Mouse (Mus musculus) layer of hippocampus, postnatal 14 days (tissue): ENCODE results near the gene Pcdh10. TPM values are rescaled to one million over a fixed set of nuclear protein-coding genes. Genes with fewer than 3 reads are reported as not detected.
A peak's percentile ranks its signal among the peaks of the same experiment; 100 is the strongest.

Source experiments
- DNase-seq, 2 experiments: peaks; one replicate each; pipeline ENCODE4 v3.0.0; 2021 to 2022; ENCODE audit warnings: low spot score in 2 of 2, mixed read lengths in 1 of 2
- long read RNA-seq, 2 experiments: library from polyadenylated mRNA; stranded (forward); transcript quantifications; one replicate each; pipeline ENCODE4 v2.0.0; 2021
- total RNA-seq, 2 experiments: library from RNA; stranded (reverse); gene quantifications; 2 replicates each; pipeline ENCODE4 v1.2.3; 2021

Pcdh10 gene
- total RNA-seq: 100 to 1,000 TPM; 106 to 111 TPM
- long read RNA-seq, experiment 1, full-length matches to known transcripts: 16 of 23 reads
- long read RNA-seq, experiment 1, partial matches to known transcripts: 3 of 23 reads
- long read RNA-seq, experiment 1, other reads (novel, unspliced or antisense): 4 of 23 reads
- long read RNA-seq, experiment 2, full-length matches to known transcripts: 23 of 29 reads
- long read RNA-seq, experiment 2, partial matches to known transcripts: 3 of 29 reads
- long read RNA-seq, experiment 2, other reads (novel, unspliced or antisense): 3 of 29 reads

DNA sequence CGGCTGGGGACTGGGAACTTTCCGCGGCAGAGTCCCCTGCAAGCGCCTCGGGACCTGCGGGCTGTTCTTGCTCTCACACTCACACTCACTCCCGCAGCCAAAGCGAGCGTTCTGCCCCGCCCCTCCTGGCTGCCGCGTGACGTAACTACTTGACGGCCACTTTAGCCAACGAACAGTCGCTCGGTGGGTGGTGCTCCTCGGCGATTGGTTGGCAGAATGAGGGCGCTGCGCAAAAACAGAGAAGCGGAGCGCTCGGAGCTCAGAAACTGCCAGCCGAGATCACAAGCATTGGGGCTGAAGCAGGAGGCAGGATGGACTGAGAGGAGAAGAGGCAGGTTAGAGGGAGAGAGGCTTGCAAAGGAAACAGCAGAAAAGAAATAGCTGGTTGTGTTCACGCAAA lies at the start of gene Pcdh10:
TSS of gene Pcdh10 (plus strand) at position 254 of the 400 bp plus-strand sequence.
- DNase-seq: peak; percentile 96 to 99

DNA sequence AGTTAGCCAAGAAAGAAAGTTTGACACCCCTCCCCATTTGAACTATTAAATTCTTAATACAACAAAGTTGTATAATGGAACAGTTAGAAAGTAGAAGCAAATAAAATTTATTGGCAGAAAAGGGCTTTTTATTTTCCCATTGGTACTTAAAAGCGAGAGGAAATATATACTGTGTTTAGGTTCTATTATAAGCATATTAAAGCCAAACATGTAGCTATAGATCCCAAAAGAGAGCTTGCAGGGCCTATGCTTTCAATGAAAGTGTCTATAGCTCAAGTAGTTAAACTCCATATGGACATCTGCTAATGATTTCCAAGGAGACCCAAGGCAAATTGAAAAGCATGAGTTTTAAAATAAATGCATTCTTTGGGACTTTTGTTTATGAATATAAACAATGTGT lies 22.3 kb upstream of the Pcdh10 start:
- DNase-seq: no peak

DNA sequence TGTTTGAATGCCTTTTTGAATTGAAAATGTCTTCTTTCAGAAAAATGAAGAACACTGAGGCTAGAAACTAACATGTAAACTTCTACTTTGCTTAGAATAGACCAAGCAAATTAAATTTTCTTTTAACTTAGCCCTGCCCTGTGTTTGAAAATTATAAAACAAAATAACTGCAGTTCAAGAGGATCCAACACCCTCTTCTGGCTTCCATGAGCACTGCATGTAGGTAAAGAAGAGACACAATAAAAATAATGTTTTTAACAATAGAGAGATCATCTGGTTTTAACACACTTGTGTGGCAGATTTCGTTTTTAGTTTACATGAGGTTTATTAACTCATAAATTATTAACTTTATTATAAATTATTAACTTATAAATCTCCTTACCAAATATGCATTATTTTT lies 9.2 kb upstream of the Pcdh10 start:
- no peak for DNase-seq

DNA sequence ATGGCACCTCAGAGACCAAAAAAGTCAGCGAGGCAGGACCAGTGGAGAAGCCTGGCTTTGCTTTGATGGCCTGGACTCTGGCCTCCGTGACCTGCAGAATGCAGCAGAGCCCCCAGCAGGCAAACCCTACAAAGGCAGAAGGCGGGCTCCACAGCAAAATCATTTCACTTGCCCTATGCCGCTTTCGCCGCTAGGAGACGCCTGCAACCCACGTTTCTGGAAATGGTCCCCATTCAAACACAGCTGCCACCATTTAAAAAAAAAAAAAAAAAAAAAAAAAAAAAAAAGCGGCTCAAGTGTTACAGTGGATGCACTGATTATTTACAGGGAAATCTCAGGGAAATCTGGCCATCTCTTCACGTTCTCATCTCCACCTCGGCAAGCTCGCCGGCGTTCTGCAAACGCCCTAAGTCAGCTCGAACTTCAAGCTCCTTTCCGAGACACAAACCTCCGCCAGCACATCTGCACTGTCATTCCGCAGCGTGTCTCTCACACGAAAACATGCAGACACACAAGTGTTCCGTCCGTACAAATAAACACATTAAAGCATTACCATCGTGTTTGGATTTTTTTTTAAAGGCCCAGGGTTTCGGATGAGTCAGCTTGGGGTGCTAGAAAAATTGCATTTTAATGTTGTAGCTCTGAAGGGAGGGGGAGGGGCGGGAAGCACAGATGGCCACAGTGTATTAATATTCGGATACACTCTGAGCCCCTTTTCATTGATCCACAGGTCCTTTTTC lies 2.3 kb upstream of the Pcdh10 start:
- DNase-seq: peak; percentile 85 to 88

DNA sequence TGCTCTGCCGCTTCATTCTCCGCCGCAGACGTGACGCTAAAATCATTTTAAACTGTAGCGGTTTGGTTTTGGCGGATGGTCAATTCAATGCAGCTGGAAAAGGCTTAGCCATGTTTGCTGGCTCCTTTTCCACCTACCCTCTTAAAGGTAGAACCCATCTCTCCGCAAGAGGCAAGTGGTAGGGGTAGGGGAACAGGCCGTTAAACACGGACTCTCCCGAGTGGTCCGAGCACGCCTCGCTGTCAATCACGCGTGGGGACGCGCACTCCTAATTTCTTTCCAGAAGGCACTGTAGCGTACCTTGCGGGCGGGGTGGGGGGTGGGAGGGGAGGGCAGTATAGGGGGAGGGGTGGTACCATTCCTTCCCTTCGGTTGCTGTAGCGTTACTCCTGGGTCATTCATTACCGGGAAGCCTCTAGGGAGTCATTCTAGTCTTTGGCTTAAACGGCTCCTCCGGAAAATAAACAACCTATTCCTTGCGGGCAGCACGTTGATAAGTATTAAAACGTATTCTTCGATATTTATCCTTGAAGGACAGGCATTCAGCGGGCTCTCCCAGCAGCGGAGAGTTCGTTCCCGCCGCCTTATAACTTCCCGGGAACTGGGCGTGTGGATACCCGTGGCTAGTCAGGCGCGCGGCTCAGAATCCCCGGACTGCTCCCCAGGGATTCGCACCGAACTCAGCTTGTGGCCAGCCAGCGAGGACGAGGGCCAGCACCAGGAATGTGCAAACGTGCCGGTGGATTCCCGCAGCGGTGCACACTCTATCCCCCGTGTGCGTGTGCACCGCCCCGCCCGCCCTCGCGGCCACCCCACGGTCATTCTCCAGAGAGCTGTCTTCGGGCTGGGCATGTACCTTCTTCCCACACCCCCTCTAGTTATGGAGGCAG lies 1.5 kb upstream of the Pcdh10 start:
- peak; percentile 48 to 56 for DNase-seq

DNA sequence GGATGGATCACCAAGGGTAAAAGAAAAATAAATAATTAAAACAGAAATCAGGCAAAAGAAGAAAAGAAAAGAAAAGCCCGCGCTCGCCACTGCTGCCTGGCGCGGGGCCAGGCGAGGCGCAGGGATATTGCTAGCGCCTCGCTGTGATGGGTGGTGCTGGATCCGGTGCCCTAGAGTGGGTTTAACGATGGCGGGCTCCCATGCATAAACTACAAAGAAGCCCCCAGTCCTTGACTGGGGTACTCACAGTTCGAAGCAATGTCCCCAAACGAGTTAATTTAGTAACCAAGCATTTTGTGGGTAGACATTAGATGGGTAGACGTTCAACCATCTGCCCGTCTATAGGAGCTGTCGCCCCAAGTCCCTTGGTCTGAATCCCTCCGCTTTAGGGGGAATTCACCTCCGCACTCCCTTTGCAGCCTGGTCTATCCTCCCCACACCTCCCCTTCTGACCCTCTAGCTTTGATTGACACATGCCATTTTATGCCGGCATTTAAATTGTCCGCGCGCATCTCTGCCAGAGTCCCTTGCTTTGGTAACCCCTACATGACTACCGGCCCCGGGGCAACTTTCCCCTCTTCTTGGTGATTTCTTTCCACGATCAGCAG lies 703 bp upstream of the Pcdh10 start:
- DNase-seq: peak; percentile 49 to 71

DNA sequence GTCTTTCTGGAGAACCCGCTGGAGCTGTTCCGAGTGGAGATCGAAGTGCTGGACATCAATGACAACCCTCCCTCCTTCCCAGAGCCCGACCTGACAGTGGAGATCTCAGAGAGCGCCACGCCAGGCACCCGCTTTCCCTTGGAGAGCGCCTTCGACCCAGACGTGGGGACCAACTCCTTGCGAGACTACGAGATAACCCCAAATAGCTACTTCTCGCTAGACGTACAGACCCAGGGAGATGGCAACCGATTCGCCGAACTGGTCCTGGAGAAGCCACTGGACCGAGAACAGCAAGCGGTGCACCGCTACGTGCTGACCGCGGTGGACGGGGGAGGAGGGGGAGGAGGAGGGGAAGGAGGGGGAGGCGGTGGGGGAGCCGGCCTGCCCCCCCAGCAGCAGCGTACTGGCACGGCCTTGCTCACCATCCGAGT lies 1.4 kb downstream of the Pcdh10 start:
- peak; percentile 20 to 40 for DNase-seq

DNA sequence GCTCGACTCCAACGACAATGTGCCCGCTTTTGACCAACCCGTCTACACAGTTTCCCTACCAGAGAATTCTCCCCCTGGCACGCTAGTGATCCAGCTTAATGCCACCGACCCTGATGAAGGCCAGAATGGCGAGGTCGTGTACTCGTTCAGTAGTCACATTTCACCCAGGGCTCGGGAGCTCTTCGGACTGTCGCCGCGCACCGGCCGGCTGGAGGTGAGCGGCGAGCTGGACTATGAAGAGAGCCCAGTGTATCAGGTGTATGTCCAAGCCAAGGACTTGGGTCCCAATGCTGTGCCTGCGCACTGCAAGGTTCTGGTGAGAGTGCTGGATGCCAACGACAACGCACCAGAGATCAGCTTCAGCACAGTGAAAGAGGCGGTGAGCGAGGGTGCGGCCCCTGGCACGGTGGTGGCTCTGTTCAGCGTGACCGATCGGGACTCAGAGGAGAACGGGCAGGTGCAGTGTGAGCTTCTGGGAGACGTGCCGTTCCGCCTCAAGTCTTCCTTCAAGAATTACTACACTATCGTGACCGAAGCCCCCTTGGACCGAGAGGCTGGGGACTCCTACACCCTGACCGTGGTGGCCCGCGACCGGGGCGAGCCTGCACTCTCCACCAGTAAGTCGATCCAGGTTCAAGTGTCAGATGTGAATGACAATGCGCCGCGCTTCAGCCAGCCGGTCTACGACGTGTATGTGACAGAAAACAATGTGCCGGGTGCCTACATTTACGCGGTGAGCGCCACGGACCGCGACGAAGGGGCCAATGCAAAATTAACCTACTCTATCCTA lies 2.0 kb downstream of the Pcdh10 start:
- peak; percentile 29 to 52 for DNase-seq

DNA sequence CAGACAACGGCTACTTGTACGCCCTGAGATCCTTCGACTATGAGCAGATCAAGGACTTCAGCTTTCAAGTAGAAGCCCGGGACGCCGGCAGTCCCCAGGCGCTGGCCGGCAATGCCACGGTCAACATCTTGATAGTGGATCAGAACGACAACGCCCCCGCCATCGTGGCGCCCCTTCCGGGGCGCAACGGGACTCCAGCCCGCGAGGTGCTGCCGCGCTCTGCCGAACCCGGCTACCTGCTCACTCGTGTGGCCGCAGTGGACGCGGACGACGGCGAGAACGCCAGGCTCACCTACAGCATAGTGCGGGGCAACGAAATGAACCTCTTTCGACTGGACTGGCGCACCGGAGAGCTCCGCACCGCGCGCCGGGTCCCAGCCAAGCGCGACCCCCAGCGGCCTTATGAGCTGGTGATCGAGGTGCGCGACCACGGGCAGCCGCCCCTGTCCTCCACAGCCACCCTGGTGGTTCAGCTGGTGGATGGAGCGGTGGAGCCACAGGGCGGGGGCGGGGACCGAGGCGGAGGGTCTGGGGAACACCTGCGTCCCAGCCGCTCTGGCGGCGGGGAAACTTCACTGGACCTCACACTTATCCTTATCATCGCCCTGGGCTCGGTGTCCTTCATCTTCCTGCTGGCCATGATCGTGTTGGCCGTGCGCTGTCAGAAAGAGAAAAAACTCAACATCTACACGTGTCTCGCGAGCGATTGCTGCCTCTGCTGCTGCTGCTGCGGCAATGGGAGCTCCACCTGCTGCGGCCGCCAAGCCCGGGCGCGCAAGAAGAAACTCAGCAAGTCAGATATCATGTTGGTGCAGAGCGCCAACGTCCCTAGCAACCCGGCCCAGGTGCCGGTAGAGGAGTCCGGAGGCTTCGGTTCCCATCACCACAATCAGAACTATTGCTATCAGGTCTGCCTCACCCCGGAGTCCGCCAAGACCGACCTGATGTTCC lies 2.9 kb downstream of the Pcdh10 start:
- peak; percentile 32 to 42 for DNase-seq

DNA sequence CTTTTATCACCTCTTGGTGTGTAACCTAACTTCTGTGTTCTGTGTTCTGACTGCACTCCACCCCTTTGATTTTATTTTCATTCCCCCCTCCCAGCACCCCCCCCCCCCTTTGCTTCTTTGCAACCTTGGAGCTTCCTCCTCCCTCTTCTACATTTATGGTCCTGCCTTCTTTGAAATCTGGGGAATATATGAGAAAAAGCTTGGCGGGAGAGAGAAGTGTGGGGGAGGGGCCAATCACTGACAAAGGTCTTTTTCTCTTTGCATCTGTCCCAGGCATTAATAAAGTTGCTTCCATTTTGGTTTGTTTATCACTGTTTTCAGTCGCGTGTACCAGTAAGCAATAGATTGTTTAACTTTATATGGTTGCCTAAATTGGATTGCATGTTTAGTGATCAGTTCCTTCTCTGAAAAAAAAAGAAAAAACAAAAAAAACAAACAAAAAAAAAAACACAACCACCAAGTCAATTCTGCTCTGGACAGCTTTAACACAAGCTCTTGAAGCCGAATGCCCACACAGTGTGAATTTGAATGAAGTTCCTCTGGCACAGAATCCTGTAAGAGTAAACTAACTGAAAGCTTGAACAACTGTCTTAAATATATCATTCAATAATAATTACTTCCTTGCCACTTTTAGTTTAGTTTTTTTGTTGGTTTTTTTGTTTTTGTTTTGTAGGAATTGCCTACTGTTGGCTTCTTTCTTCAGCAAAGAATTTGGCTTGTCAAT lies 4.0 kb downstream of the Pcdh10 start:
- DNase-seq: peak in 1 of 2 experiments; percentile 18

DNA sequence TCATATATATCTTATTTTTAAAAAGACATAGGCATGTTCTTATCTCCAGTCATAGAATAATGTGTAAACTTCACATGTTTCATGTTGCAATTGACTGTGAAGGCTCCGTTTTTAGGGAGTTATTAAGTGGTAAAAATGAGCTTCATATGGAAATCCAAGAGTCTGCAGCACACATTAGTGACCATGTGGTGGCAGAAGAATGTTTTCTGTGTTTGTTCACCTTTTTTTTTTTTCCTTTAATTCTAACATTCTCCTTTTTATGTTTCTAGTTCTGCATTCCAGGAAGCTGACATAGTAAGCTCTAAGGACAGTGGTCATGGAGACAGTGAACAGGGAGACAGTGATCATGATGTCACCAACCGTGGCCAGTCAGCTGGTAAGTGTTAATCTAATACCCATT lies 5.6 kb downstream of the Pcdh10 start:
- no peak for DNase-seq

DNA sequence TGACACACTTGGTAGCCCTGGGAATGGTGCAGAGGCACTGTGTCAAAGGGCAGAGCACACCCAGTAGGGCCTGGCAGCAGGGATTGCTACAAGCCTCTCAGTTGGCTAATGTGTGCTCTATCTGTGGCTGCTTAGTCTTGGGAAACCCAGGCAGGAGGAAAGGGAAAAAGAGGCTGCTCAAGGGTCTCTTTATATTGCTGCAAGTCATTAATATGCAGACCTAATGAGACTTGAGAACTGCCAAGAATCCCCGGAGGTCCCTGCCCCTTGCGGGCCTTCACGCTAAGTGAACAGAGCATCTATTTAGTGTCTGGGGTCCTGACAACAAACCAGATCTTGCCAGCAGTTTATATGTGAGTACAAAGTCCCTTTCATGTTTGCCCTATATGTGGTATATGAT lies 6.8 kb downstream of the Pcdh10 start:
- peak in 1 of 2 experiments; percentile 69 for DNase-seq

DNA sequence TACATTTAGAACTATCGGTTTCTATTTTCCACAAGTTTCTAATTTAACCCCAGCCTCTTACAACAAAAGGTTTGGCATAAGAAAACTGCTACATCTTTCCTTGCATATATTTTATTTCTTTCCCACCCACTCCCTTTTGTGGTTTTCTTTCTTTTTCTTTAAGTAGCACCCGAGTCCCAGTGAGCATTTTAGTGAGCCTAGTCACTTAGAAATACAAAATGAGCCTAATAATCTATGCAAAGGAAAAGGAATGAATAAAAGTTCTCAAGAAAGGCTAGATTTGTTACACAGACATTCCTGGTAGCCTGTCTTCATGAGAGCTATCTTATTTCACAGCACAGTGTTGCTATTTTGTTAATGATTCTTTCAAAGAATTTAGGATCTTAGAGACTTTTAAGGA lies 7.3 kb downstream of the Pcdh10 start:
- no peak for DNase-seq

DNA sequence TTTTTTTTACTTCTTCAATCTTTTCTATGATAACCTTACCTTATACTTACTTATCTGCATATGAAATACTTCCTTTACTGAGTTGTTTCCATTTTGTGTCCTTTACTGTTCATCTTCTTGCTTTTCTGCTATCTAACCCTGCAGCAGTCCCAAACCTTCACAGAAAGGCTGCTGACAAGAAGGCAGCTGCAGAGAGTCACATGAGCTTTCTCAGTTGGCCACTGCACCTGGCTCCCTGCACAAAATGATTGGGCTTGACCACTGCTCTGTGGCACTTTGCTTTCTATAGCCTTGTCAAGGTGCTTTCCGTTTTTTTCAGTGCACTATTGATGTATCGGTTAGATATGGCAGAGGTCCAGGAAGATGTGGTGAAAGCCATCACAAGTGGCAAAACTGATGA lies 8.3 kb downstream of the Pcdh10 start:
- DNase-seq: no peak

DNA sequence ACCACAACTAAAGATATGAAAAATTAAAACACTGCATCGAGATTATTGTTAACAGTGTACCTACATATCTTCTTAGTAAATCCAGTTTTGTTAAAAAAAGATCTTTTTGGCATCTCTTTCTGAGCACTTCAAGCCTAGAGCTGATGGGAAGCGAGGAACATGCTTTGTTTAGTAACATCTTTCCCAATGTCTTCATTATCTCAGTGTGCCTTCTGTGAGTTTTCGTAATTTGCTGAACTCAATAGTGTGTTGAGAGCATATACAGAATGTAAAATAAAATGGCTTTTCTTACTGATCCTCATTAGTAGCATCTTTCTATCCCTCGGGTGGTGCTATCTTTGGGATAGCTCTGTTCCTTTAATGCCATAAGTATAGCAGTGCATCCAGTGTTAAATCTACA lies 18.9 kb downstream of the Pcdh10 start:
- no peak for DNase-seq

DNA sequence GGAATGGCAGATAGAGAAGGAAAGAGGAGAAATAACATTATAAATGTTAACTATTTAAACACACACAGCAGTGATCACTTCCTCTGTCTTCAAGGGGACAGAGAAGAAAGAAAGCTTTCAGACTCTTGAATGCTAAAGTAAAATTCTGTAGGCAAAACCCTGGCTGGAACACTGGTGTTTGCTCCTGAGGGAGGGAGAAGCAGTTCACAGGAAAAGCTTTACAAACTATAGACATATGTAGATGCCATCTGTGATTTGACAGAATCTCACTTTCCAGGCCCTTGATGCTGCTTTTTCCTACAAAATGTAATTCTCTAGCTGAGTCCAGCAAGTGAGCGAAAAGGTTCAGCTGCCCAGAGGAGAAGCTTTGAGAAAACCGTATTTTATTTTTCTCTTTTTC lies 25.0 kb downstream of the Pcdh10 start:
- DNase-seq: no peak

DNA sequence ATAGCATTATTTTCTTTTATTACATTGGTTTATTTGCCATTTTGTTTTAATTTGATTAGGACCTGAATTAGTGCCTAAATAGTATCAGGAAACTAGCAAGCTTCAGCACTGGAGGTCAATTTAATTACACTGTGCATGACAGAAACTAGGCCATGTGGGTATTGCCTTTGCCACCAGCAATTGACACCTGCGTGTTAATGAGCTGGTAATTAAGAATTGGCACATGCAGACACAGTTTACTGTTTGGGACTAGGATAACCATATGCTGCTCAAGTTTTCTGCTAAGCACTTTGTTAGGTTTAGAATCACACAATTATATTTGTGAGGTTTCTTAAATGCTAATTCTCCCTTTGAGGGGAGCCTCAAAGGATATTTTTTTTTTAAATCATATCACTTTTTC lies 53.5 kb downstream of the Pcdh10 start:
- DNase-seq: peak in 1 of 2 experiments; percentile 37

DNA sequence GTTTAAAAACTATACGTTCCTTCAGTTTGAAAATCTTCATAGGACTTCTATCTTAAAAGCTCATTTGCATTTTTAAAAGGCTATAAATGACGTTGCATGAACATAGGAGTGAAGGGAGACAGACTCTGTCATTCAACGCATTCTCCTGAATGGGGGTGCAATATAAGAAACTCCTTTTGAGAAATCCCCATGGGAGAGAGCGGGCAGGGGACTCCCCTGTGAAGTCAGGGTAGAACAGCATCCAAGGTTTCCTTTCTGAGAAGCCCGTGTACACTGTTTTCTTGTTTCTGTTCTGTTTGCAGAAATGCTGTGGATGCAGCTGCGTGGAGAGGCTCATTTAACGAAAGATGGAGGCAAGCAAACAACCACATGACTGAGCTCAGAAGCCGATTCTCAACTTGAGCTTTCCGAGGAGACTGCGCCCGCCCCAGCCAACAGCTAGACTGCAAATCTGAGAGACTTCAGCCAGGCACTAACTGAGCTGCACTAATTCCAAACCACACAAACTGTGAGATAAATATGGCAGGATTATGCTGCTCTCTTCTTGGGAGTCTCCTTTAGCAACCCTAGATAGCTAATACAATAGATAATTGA lies 54.1 kb downstream of the Pcdh10 start:
- DNase-seq: peak; percentile 6 to 10
